ENCODE assay signal across 9 mouse cellular contexts in the genomic region with DNA sequence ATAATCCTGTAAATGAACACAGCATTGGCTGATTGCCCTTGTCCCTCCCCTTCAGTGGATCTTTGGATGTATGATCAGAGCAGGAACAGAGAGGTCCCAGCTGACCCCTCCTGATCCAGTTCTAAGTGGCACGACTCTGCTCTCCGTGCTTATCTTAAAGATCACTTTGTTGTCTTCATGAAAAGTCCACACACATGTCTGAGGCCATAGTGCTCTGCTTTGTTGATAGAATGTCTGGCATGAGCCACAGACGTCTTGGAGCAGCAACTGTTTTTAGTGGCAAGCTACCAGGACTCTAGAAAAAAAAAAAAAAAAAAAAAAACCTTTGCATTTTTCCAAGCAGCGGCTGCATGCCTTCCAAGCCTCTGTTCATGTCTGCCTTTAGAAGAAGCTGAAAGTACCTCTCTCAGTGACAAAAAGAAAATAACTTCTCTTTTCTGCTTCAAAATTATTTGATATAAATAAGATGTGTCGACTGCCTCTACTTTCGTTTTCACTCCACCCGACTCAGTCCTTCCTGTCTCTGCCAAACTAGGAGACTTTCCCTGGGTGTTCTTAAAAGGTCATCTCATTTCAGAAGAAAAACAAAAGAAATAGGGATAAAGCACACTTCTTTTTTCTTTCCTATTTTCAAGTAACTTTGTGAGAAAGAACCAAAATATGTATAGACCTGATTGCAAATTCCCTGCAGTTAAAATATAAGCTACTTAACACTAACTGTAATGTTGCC.
A peak's percentile ranks its signal among the peaks of the same experiment; 100 is the strongest.
DNase-seq lines count a peak whose midpoint lies in the region; ATAC-seq and TF ChIP-seq lines count a peak whose summit lies in the region.
"Had no signal": no experiment of that assay in that cellular context is flagged by ENCODE, and none has a peak within 500 bp of the region (broad histone marks: within the 10 kb centered on the region; RNA-seq: fewer than 3 reads in every experiment).

No protein-coding gene starts in this region.

- ATAC-seq in common myeloid progenitor, adult 5-6 weeks (replicated peaks; ENCODE audit: low read depth, poor library complexity, severe bottlenecking), result peak; percentile 14; the same call in 1 of the 2 replicates
- peak; percentile 63 for ATAC-seq in heart, embryonic 16.5 days (replicated peaks; ENCODE audit: extremely low read depth, insufficient read depth, low FRiP score)
- ATAC-seq in lung, postnatal 0 days, result peak; percentile 82

- no peaks in the 10 kb centered on the region for H3K27me3 ChIP-seq in heart, embryonic 16.5 days (ENCODE audit: control insufficient read depth, insufficient read depth, low read length)
- no peaks in the 10 kb centered on the region for H3K27me3 ChIP-seq in lung, postnatal 0 days (replicated peaks; ENCODE audit: insufficient read depth, low read length)
- H3K27me3 ChIP-seq: hindbrain, embryonic 15.5 days had no signal

- H3K4me2 ChIP-seq in heart, embryonic 16.5 days (ENCODE audit: low read depth, low read length), result peak overlapping the region; percentile 72
- peak overlapping the region; percentile 40 for H3K4me2 ChIP-seq in lung, postnatal 0 days (replicated peaks; ENCODE audit: low read depth, low read length)
- H3K4me2 ChIP-seq: hindbrain, embryonic 15.5 days had no signal

- 3% methylated on average over 7 of the region's 7 CpGs for WGBS in heart, embryonic 16.5 days
- WGBS in lung, postnatal 0 days, result 0% methylated on average over 7 of the region's 7 CpGs

- no peaks in the 10 kb centered on the region for H3K36me3 ChIP-seq in heart, embryonic 16.5 days (ENCODE audit: control insufficient read depth, insufficient read depth)
- H3K36me3 ChIP-seq in lung, postnatal 0 days (ENCODE audit: insufficient read depth, low read length), result no peaks in the 10 kb centered on the region
- H3K36me3 ChIP-seq: hindbrain, embryonic 15.5 days had no signal

- no peaks in the 10 kb centered on the region for H3K9me3 ChIP-seq in heart, embryonic 16.5 days (replicated peaks; ENCODE audit: control insufficient read depth, low read length)
- H3K9me3 ChIP-seq in lung, postnatal 0 days (ENCODE audit: low read length), result no peaks in the 10 kb centered on the region
- H3K9me3 ChIP-seq: hindbrain, embryonic 15.5 days had no signal

- peak overlapping the region; percentile 79 for H3K27ac ChIP-seq in heart, embryonic 16.5 days (ENCODE audit: low read length)
- H3K27ac ChIP-seq in lung, postnatal 0 days (ENCODE audit: low read length), result peak overlapping the region; percentile 88
- H3K27ac ChIP-seq: hindbrain, embryonic 15.5 days had no signal

- H3K4me1 ChIP-seq in heart, embryonic 16.5 days (ENCODE audit: control insufficient read depth, insufficient read depth, low read length), result peaks cover 3% of the 10 kb centered on the region
- peaks cover 3% of the 10 kb centered on the region; the same call in 1 of the 2 replicates for H3K4me1 ChIP-seq in lung, postnatal 0 days (ENCODE audit: insufficient read depth, low read depth, low read length)
- H3K4me1 ChIP-seq: hindbrain, embryonic 15.5 days had no signal

- H3K9ac ChIP-seq in heart, embryonic 16.5 days (ENCODE audit: low read length), result peak overlapping the region; percentile 71
- peak overlapping the region; percentile 20; the same call in 1 of the 2 replicates for H3K9ac ChIP-seq in lung, postnatal 0 days (replicated peaks; ENCODE audit: low read depth)
- H3K9ac ChIP-seq: hindbrain, embryonic 15.5 days had no signal

- DNase-seq in adrenal gland, adult (ENCODE audit: inconsistent age in 2 of 2, low spot score in 1 of 2), result peak; percentile 61 to 91
- DNase-seq in adrenal gland, postnatal 4 days (ENCODE audit: low spot score in 2 of 2), result no peak
- DNase-seq in T-cell, adult 2 months (ENCODE audit: low spot score), result peak; percentile 45
- peak; percentile 5 to 7 for DNase-seq in layer of hippocampus, adult 8-10 months (ENCODE audit: low spot score in 2 of 2)
- DNase-seq in lung, postnatal 0 days (ENCODE audit: low spot score), result peak; percentile 79
- peak; percentile 19 to 30 for DNase-seq in spleen, postnatal 36 days (ENCODE audit: low spot score in 2 of 2)

- TF ChIP-seq CTCF in lung, postnatal 0 days (IDR thresholded peaks at IDR 0.05), result no peak

- peak; percentile 44 for TF ChIP-seq EP300 in lung, postnatal 0 days (IDR thresholded peaks at IDR 0.05)

- H3K4me3 ChIP-seq in heart, embryonic 16.5 days (ENCODE audit: low read length), result peak overlapping the region; percentile 57
- peak overlapping the region; percentile 43 for H3K4me3 ChIP-seq in lung, postnatal 0 days (ENCODE audit: low read depth, low read length)
- H3K4me3 ChIP-seq: hindbrain, embryonic 15.5 days had no signal

Comparison
In these comparisons a context has a peak if more than half of its experiments do, and no peak if none do; other contexts are left out.
1. DNase-seq: peak in adrenal gland, adult (2 of 2), T-cell, adult 2 months (single experiment), layer of hippocampus, adult 8-10 months (2 of 2), lung, postnatal 0 days (single experiment) and spleen, postnatal 36 days (2 of 2); none in adrenal gland, postnatal 4 days (0 of 2).
2. ATAC-seq: peak in every context shown above with its lines; median percentile 82 in lung, postnatal 0 days; 63 in heart, embryonic 16.5 days; 14 in common myeloid progenitor, adult 5-6 weeks.